ENCODE assay signal across 9 mouse cellular contexts in the genomic region with DNA sequence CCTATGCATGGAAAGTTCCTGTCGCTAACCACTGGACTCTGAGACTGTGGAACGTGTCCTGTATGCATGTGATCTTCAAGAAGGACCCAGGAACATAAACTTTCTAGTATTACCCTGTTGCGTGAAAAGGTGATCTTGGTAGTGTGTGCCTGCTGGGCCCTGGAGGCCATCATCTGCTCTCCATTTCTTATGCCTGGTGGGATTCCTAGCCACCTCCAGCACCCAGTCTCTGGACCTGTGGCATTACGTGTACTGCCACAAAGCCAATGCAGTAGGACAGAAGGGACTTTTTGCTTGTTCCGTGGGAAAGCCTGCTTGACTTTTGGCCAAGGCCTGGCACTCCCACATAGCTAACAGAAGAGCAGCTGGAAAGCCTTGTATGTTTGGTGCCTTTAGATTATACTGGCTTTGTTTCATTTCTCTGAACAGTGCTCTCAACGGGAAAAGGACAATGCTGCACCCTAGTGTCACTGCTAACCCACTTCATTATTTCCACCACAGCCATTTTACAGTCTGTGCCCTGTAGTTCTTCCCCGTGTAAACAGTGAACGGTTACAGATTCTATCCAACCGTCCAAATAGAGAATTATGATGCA. TPM values are rescaled to one million over a fixed set of nuclear protein-coding genes. Genes with fewer than 3 reads are reported as not detected.
A peak's percentile ranks its signal among the peaks of the same experiment; 100 is the strongest.
DNase-seq lines count a peak whose midpoint lies in the region; ATAC-seq lines count a peak whose summit lies in the region.
"Had no signal": no experiment of that assay in that cellular context is flagged by ENCODE, and none has a peak within 500 bp of the region (broad histone marks: within the 10 kb centered on the region; RNA-seq: fewer than 3 reads in every experiment).

No protein-coding gene starts in this region.

- H3K9me3 ChIP-seq in heart, embryonic 12.5 days (replicated peaks): no peaks in the 10 kb centered on the region
- no peaks in the 10 kb centered on the region for H3K9me3 ChIP-seq in kidney, embryonic 16.5 days (ENCODE audit: low read length)
- no peaks in the 10 kb centered on the region for H3K9me3 ChIP-seq in lung, embryonic 15.5 days
- H3K9me3 ChIP-seq: liver, embryonic 13.5 days had no signal

- no peak overlapping the region for H3K27ac ChIP-seq in heart, embryonic 12.5 days (ENCODE audit: poor library complexity, severe bottlenecking)
- H3K27ac ChIP-seq in kidney, embryonic 16.5 days (ENCODE audit: low read length): no peak overlapping the region
- no peak overlapping the region for H3K27ac ChIP-seq in lung, embryonic 15.5 days
- H3K27ac ChIP-seq: liver, embryonic 13.5 days had no signal

- DNase-seq in left cerebral cortex, adult 18-20 months (ENCODE audit: low spot score in 2 of 2): peak; percentile 36 to 39
- no peak for DNase-seq in left cerebral cortex, adult 11 months (ENCODE audit: low spot score)
- DNase-seq in adrenal gland, postnatal 14 days: peak; percentile 60
- DNase-seq in retina, postnatal 1 day: peak; percentile 64
- DNase-seq: liver, embryonic 13.5 days had no signal

- peak; percentile 33; the same call in 1 of the 2 replicates for ATAC-seq in heart, embryonic 12.5 days (ENCODE audit: insufficient number of reproducible peaks, low FRiP score)
- ATAC-seq in kidney, embryonic 16.5 days (ENCODE audit: low FRiP score, low TSS enrichment): peak; percentile 86
- ATAC-seq in lung, embryonic 15.5 days (ENCODE audit: borderline replicate concordance, extremely low read depth, low FRiP score, low TSS enrichment): peak; percentile 74; the same call in 1 of the 2 replicates
- no peak; the same call in 1 of the 2 replicates for ATAC-seq in cerebellum, adult (ENCODE audit: insufficient number of reproducible peaks, low FRiP score, low TSS enrichment)

- no peak overlapping the region for H3K4me3 ChIP-seq in heart, embryonic 12.5 days
- H3K4me3 ChIP-seq in kidney, embryonic 16.5 days (ENCODE audit: low read length): no peak overlapping the region
- no peak overlapping the region for H3K4me3 ChIP-seq in lung, embryonic 15.5 days
- H3K4me3 ChIP-seq: liver, embryonic 13.5 days had no signal

- WGBS in heart, embryonic 12.5 days: 66% methylated on average over 9 of the region's 9 CpGs
- WGBS in kidney, embryonic 16.5 days: 52% methylated on average over 9 of the region's 9 CpGs
- WGBS in lung, embryonic 15.5 days: 52% methylated on average over 9 of the region's 9 CpGs

- peaks cover 13% of the 10 kb centered on the region for H3K36me3 ChIP-seq in heart, embryonic 12.5 days
- 0 out of 2 replicates have a peak, but pooled peaks cover 6% of the 10 kb centered on the region for H3K36me3 ChIP-seq in kidney, embryonic 16.5 days (ENCODE audit: insufficient read depth, low read length)
- peaks cover 18% of the 10 kb centered on the region for H3K36me3 ChIP-seq in lung, embryonic 15.5 days

- H3K4me1 ChIP-seq in heart, embryonic 12.5 days (replicated peaks): peaks cover 8% of the 10 kb centered on the region; the same call in 1 of the 2 replicates
- H3K4me1 ChIP-seq in kidney, embryonic 16.5 days (ENCODE audit: insufficient read depth, low read length): no peaks in the 10 kb centered on the region
- peaks cover 9% of the 10 kb centered on the region; the same call in 1 of the 2 replicates for H3K4me1 ChIP-seq in lung, embryonic 15.5 days

- no peak overlapping the region for H3K9ac ChIP-seq in heart, embryonic 12.5 days
- H3K9ac ChIP-seq in kidney, embryonic 16.5 days (replicated peaks; ENCODE audit: low read length): no peak overlapping the region
- H3K9ac ChIP-seq in lung, embryonic 15.5 days: no peak overlapping the region
- H3K9ac ChIP-seq: liver, embryonic 13.5 days had no signal

- no peak overlapping the region for H3K4me2 ChIP-seq in heart, embryonic 12.5 days
- H3K4me2 ChIP-seq in kidney, embryonic 16.5 days (replicated peaks; ENCODE audit: low read depth, low read length): no peak overlapping the region
- H3K4me2 ChIP-seq in lung, embryonic 15.5 days: no peak overlapping the region
- H3K4me2 ChIP-seq: liver, embryonic 13.5 days had no signal

- no peaks in the 10 kb centered on the region for H3K27me3 ChIP-seq in heart, embryonic 12.5 days (replicated peaks)
- H3K27me3 ChIP-seq in kidney, embryonic 16.5 days (ENCODE audit: insufficient read depth, low read length): no peaks in the 10 kb centered on the region
- H3K27me3 ChIP-seq in lung, embryonic 15.5 days: no peaks in the 10 kb centered on the region
- H3K27me3 ChIP-seq: liver, embryonic 13.5 days had no signal

RNA-seq across cellular contexts. Expression of a gene that starts 27.1 kb away (rescaled TPM):
- total RNA-seq in left cerebral cortex, adult 18-20 months (2021): 10 to 100 TPM; 45.8 to 46.6 TPM
- 30.1 and 32.0 TPM in 2 replicates for total RNA-seq in adrenal gland, postnatal 14 days (2021)
- 17.9 and 21.3 TPM in 2 replicates for polyA plus RNA-seq in heart, embryonic 12.5 days (2016; fragmentation: Nextera tagmentation; extraction: Ambion mirVana)
- polyA plus RNA-seq in kidney, embryonic 16.5 days (2015; fragmentation: Nextera tagmentation; extraction: Ambion mirVana): 25.2 and 29.3 TPM in 2 replicates
- 26.7 and 27.5 TPM in 2 replicates for polyA plus RNA-seq in lung, embryonic 15.5 days (2015; fragmentation: Nextera tagmentation; extraction: Ambion mirVana)

RNA-seq across cellular contexts. Expression of a gene that starts 54.8 kb away (rescaled TPM):
- total RNA-seq in left cerebral cortex, adult 18-20 months (2021): 1 to 10 TPM; 4.1 to 4.6 TPM
- 2.6 and 3.0 TPM in 2 replicates for total RNA-seq in adrenal gland, postnatal 14 days (2021)
- polyA plus RNA-seq in heart, embryonic 12.5 days (2016; fragmentation: Nextera tagmentation; extraction: Ambion mirVana): 1.9 and 2.6 TPM in 2 replicates
- polyA plus RNA-seq in kidney, embryonic 16.5 days (2015; fragmentation: Nextera tagmentation; extraction: Ambion mirVana): 2.6 and 2.8 TPM in 2 replicates
- 2.0 and 2.1 TPM in 2 replicates for polyA plus RNA-seq in lung, embryonic 15.5 days (2015; fragmentation: Nextera tagmentation; extraction: Ambion mirVana)
